Mouse (Mus musculus) adrenal gland, postnatal 14 days (tissue): Measurements from ENCODE around the gene Pygm. TPM values are rescaled to one million over a fixed set of nuclear protein-coding genes. Genes with fewer than 3 reads are reported as not detected.

Experiments used
- DNase-seq: peaks from one replicate; pipeline ENCODE4 v3.0.0; 2021; ENCODE audit warnings: mixed read lengths
- long read RNA-seq, 2 experiments: library from polyadenylated mRNA; stranded (forward); transcript quantifications; one replicate each; pipeline ENCODE4 v2.0.0; 2021
- total RNA-seq: library from RNA; stranded (reverse); gene quantifications from 2 replicates; pipeline ENCODE4 v1.2.3, GENCODE M21; 2021

Gene Pygm
- total RNA-seq, result 64.2 and 85.7 TPM in 2 replicates
- long read RNA-seq, experiment 1, transcript Pygm-201 (20 exons, 2,874 nt), result major isoform, 21 of 31 reads
- long read RNA-seq, experiment 1, partial matches to known transcripts, result 8 of 31 reads
- long read RNA-seq, experiment 1, other reads (novel, unspliced or antisense), result 2 of 31 reads
- long read RNA-seq, experiment 2, transcript Pygm-201 (20 exons, 2,874 nt), result major isoform, 19 of 33 reads
- long read RNA-seq, experiment 2, partial matches to known transcripts, result 11 of 33 reads
- long read RNA-seq, experiment 2, other reads (novel, unspliced or antisense), result 3 of 33 reads

DNA sequence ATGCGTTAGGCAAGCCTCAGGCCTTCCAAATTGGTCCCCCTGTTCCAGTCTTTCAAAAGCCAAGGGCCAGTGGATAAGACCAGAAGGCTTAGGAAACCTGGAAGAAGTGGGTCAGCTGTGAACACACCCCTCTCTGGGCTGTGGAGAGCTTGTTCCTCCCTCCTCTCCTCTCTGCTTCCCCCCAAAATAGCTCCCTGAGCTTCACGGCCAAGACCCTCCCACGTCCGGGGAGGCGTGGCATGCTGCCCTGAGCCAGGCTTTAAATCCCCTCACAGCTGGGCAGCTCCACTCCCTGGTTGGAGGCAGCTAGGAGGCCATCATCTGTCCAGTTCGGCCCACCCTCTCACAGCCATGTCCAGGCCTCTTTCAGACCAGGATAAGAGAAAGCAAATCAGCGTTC is at the start of gene Pygm:
Pygm (plus strand) TSS at position 272 of the 400 bp plus-strand sequence.
- peak; percentile 77 for DNase-seq

DNA sequence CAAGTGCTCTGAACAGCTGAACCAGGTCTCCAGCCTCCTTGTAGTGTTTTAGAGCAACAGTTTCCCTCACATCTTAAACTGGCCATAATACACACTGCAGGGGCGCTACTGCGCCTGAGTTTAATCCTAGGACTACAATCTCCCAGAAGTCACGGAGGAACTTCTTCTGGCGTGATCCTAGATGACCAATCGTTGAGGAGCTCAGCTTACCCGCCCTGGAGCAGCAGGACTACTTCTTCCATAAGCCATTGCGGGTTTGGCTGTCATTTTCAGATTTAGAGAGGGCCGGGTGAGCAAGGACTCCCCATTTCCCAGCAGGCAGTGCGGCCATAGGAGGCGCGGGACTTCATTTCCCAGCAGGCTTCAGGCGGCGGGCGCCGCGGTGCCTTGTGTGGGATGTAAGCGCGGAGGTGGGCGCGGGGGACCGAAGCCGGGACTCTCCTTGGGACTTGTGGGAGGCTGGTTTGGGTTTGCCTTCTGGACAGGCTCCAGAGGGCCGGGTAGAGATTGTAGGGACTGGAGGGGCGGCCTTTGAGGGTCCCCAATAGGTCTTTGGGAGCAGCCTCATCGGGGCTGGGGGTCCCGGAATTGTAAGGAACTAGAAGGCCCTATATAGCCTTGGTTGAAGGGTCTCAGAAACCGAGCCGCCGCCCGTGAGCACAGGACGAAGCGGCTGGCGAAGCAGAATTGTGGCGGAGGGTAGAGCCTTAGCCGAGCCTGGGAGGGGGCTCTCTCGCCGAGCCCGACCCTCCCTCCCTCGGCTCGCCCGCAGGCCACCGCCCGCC is 49.3 kb upstream of the Pygm start, which contains the start of gene Men1:
Men1 (plus strand) TSS at position 307 of the 785 bp plus-strand sequence.
- peak; percentile 96 for DNase-seq

DNA sequence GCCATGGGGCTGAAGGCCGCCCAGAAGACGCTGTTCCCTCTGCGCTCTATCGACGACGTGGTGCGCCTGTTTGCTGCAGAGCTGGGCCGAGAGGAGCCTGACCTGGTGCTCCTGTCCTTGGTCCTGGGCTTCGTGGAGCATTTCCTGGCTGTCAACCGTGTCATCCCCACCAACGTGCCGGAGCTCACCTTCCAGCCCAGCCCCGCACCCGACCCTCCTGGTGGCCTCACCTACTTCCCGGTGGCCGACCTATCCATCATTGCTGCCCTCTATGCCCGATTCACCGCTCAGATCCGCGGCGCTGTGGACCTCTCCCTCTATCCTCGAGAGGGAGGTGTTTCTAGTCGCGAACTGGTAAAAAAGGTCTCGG is 48.8 kb upstream of the Pygm start:
- DNase-seq, result peak; percentile 59

DNA sequence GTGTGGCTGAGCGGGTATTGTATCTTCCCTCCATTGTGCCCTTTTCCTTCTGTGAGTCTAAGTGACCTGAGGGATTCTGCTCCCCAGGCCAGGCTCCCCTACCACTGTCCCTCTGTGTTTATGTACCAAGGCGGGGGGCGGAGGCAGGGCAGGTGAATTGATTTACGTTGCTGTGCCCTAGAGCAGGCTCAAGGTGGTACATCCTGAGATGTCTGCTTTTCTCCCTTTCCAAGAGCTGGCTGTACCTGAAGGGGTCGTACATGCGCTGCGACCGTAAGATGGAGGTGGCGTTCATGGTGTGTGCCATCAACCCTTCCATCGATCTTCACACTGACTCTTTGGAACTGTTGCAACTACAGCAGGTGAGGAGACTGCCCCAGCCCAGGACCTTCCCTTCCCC is 47.3 kb upstream of the Pygm start:
- DNase-seq, result no peak

DNA sequence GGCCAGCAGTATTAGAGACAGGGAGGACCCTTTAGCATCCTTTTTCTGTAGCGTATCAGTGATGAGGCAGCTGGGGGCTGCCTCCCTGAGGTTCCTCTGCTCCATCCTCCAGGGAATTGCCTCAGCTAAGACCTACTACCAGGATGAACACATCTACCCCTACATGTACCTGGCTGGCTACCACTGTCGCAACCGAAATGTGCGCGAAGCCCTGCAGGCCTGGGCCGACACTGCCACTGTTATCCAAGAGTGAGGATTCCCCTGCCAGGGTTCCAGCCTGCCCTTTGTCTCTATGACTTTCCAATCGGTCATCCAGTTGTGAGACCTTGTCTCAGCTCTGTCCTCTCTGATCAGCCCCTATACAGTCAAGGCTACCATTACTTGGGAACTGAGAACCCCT is 46.0 kb upstream of the Pygm start:
- DNase-seq, result no peak

DNA sequence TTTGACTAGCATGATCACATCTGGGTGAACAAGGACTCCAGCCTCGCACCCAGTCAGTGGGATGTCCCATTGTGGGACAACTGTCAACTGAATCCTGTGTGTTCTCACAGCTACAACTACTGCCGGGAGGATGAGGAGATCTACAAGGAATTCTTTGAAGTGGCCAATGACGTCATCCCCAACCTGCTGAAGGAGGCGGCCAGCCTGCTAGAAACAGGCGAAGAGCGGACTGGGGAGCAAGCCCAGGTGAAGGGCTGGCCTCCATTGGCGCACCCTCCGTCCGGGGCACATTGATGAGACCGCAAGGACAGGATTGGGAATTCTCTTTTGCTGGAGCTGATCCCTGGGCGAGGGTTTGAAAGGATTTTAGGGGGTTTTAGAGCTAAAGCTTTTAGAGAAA is 45.5 kb upstream of the Pygm start:
- DNase-seq, result no peak

DNA sequence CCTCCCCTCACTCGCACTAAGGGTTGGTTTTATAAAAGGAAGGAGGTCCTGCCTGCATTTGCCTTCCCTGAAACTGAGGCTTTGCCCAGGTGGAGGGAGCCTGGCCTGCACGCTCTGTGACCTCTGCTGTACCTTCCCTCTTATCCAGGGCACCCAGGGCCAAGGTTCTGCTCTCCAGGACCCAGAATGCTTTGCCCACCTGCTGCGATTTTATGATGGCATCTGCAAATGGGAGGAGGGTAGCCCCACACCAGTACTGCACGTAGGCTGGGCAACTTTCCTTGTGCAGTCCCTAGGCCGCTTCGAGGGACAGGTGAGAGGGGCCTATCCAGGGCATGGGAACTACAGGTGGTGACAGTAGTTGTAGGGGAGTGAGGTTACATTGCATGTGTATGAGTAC is 45.0 kb upstream of the Pygm start:
- DNase-seq, result no peak

DNA sequence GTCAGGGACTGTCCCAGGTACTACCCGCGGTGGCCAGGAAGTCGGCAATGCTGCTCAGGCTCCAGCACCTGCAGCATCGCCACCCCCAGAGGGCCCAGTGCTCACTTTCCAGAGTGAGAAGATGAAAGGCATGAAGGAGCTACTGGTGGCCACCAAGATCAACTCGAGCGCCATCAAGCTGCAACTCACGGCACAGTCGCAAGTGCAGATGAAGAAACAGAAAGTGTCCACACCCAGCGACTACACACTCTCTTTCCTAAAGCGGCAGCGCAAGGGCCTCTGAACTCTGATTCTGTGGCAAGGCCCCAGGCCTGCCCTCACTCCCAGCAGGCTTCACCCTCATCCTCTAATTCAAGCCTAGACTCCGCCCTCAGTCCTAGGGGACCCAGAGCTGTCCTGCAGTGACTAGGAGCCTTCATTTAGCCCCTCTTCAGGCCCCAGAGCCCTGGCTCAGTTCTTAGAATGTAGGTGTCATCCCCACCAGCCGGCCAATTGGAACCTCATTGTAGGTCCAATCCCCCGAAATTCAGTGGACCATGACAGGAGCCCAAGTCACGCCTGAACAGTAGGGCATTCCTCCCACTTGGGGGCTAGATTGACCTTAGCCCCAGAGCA is 44.2 kb upstream of the Pygm start:
- DNase-seq, result peak; percentile 66

DNA sequence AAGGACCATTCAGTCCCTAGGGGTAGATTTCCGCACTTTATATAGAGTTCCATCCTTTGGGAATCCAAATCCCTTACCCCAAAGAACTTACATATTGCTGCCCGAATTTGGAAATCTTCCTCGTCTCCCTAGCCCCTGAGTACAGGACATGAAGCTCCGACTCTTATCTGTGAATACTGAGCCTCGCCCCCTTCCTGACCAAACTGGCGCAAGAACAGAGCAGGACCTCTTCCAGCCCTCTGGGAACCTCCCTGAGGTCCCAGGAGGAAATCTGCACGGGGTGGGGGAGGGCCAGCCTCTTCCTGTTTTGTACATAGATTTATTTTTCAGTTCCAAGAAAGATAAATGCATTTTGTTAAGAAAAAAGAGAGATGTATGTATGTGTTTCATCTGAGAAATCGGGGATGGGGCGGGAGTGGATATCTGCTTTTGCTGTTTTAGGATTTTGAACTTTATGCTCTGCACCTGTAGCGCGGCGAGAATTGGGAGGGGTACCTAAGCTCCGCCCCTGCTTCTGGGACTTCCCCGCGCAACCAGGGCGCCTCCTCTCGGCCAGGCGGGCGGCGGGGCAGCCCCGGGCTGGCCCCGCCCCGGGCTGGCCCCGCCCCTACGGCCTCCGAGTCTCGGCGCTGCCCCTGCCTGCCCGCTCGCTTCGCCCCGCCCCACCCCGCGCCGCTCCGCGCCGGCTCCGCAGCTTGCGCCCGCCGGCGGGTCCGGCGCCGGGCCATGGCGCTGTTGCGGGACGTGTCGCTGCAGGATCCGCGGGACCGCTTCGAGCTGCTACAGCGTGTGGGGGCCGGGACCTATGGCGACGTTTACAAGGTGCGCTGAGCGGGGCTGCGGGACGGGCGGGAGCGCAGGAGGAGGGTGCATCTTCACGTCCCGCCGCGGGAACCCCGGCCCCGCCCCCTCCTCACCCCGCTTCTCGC is 43.4 kb upstream of the Pygm start, which contains the start of gene Map4k2:
Map4k2 (plus strand) TSS at position 612 of the 929 bp plus-strand sequence.
- peak; percentile 95 for DNase-seq

DNA sequence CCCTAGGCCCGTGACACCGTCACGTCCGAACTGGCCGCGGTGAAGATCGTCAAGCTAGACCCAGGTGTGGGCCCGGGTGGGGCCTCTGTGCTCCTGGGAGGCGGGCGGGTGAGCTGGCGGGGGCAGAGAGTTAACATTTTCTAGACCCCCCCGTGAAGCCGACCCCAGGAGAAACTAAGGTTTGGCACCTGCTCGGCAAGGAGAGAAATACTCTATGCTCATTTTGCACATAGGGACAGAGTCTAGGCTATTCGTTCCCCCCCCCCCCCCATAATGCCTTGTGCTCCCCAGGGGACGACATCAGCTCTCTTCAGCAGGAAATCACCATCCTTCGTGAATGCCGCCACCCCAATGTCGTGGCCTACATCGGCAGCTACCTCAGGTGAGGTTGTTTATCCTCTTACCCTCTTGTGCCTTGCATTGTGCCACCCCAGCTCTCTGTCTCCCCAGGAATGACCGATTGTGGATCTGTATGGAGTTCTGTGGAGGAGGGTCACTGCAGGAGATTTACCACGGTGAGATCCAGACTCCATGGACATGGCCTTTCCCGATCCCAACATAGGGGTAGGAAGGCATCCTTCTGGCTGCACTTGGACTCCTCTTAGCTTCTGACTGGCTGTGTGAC is 42.6 kb upstream of the Pygm start:
- no peak for DNase-seq

DNA sequence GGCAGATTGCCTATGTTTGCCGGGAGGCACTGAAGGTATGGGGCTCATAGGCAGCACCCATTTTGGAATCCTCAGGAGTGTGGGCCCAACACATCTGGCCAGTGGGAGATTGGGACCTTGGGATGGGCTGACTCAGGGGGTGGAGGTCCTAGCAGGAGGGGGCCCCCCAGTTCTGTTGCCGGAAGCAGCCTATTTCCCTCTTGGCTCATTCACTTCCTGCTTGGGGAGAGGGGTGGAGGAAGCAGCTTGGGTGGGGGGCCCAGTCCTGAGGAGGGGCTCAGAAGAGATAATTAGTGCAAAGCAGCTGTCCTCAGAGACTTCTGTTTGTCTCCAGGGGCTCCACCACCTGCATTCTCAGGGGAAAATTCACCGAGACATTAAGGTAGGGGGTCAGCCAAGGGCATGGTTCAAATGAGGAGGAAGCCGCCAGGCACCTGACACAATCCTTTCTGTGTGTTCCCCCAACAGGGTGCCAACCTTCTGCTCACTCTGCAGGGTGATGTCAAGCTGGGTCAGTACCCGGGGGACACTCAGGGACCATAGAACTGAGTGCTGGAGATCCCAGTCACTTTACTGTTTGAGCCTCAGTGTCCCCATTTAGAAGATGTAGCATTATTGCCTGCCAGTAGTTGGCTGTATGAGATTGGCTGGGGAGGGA is 41.8 kb upstream of the Pygm start:
- DNase-seq, result no peak

DNA sequence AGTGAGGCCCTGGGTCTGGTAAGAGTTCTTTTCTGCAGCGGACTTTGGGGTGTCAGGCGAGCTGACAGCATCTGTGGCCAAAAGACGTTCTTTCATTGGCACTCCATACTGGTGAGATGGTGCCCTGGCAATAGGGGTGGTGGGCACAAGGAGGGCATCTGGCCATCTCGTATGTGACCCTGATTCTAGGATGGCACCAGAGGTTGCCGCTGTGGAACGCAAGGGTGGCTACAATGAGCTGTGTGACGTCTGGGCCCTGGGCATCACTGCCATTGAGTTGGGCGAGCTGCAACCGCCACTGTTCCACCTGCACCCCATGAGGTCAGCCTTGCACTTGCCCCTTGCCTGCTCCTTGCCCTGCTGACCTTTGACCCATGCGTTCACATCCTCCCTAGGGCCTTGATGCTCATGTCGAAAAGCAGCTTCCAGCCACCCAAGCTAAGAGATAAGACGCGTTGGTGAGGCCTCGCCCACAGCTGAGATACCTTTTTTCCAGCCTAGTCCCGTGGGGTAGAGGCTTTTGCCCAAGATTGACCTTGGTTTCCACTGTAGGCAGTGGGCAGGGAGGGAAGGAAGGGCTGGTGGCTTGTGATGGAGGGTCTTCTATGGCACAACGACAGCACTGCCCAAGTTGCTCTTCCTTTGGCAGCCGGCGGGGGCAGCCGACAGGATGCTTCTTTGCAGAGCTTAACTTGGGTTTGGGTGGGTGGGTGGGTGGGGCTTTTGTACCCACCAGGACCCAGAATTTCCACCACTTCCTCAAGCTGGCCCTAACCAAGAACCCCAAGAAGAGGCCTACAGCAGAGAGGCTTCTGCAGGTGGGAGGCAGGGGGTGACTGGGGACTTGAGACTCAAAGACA is 40.9 kb upstream of the Pygm start:
- no peak for DNase-seq

DNA sequence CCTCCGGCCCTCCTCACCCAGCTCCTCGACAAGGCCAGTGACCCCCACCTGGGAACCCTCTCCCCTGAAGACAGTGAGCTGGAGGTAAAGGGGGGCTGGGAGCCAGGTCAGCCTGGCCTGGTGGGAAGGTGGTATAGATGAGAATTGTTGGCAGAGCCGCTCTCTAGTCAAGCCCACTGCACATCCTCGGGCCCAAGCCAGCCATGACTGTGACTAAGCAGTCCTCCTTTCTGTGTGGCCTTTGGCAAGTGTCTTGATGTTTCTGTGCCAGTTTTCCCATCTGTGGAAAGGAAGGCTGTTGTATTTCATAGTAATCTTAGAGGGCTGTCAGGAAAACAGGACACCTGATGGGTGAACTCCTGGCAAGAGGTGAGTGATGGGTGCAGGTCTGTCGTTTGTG is 40.2 kb upstream of the Pygm start:
- no peak for DNase-seq

DNA sequence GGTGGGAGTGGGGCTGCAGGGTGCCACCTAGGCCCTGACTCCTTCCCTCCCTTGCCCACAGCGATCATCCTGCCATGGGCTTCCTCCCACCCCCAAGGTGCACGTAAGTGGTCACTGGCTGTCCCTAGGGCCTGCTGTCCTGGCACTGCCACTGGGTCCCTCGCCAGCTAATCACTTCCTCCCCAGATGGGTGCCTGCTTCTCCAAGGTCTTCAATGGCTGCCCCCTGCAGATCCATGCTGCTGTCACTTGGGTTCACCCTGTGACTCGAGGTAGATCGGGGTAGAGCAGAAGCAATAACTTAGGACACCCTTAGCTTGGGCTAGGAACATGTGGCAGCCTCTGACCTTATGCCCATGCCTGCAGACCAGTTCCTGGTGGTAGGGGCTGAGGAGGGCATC is 38.2 kb upstream of the Pygm start:
- no peak for DNase-seq

DNA sequence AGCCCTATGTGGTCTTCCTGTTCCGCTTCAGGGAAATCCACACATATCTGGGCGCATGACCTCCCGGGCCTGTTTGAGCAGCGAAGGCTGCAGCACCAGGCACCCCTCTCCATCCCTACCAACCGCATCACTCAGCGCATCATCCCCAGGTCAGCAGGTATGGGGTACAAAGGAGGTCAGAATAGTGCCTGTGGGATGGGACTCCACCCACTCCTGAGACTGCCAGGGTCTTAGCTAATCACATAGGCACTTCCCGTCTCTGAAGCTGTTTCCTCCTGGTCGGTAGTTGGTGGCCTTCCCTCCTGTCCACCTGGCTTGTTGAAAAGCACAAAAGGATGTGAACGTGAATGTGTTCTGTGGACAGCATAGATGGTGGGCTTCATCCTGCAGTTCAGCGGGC is 37.5 kb upstream of the Pygm start:
- no peak for DNase-seq

DNA sequence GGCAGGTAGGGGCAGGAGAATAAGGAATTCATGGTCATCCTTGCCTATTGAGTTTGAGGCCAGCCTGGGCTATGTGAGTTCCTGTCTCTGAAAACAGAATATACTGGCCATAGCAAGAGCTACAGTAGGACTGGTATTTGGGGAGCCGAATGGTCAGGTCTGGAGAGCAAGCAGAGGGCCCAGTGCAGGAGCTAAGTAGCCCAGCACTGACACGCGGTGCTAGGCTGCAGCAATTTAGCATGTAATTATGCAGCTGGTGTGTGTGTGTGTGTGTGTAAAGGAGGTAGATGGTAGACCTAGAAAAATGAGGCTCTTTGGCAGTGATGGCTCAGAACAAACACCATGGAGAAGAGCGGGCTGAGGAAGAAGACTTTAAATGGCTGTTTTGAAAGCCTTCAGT is 36.6 kb upstream of the Pygm start:
- no peak for DNase-seq

DNA sequence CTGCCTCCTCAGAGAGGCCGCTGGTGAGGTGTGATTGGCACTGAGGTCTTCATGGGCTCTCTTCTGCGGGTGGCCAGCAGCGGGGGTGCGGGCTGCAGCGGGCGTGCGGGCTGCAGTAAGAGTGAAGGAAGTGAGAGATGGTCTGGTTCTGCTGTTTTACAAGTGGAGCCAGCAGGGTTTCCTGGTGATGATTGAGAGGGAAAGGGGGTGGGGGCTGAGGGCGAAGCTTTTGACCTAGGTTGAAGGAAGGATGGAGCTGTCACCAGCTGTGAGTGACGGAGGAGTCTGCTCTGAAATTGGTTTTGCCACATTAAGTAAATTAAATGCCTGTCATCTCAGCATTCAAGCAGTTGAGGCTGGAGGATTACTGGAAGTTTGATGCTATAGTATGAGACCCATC is 35.5 kb upstream of the Pygm start:
- no peak for DNase-seq

DNA sequence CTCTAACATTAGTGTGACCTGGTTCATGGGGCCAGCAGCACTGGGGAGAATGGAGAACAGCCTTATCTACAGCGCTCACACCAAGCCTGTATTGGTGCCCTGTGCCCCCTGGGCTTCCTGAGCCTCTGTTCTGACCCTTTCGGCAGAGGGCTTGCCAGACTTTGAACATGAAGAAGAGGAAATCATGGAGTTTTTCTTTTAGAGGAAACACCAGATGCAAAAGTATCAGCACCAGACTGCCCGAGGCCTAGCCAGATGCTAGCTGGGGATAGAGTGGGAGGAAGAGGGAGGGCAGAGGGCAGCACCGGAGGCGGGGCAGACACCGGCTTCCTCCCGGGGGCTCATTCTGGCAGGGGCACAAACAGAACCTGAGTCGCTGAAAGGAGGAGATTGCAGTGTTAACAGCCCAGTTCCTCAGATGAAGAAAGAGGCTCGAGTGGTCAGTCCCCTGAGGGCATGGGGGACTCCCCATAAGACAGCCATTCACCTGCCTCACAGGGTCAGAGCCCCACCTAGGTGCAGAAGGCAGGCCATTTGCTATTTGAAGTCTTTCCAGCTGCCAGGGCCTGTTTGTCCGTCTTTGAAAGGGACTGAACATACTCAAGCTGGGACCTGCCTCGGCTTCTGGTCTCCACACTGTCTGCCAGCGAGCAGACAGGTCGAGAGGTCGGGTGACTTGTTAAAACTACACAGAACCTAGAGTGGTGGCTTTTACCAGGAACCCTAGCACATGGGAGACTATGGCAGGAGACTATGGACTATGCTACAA is 34.8 kb upstream of the Pygm start:
- DNase-seq, result peak; percentile 60

DNA sequence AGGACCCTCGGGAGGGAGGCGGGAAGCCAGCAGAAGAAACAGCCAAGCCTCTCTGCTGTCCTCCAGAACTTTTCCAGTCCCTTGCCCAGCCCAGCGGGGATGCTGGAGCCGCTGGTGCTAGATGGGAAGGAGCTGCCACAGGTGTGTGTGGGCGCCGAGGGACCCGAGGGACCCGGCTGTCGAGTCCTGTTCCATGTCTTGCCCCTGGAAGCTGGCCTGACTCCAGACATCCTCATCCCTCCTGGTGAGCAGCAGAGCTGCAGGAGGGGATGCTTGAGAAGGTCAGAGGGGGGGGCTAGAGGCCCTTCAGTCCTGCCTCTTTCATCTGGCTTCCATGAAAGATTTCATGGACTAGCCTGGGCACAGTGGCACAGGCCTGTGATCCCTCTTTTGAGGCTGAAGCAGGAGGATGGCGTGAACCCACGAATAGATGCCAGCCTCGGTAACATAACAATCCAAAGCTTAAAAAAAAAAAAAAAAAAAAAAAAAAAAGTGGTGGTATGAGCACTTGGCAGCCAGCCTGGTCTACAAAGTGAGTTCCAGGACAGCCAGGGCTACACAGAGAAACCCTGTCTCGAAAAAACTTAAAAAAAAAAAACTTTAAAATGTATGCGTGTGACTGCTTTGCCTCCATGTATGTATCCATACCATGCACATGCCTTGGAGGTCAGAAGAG is 32.6 kb upstream of the Pygm start:
- DNase-seq, result no peak
